Mouse (Mus musculus) midbrain, postnatal 0 days (tissue): ENCODE results near the gene Rcor1. TPM values are rescaled to one million over a fixed set of nuclear protein-coding genes. Genes with fewer than 3 reads are reported as not detected.

Experiments used
- ATAC-seq: fragments of 200-750 bp; cut with Nextera tagmentation; 2 replicates; pipeline ENCODE4 v1.8.0; 2017; ENCODE audit warnings: moderate number of reproducible peaks, mild to moderate bottlenecking, moderate TSS enrichment, moderate library complexity; ENCODE audit not compliant: low FRiP score
- DNase-seq: peaks from one replicate; pipeline ENCODE4 v3.0.0-alpha.2; 2015; ENCODE audit warnings: low spot score
- H3K27ac ChIP-seq: fragments of 300-500 bp; sonication (generic); 2 replicates; pipeline ENCODE4 v1.5.1; 2014; ENCODE audit warnings: low read depth, mild to moderate bottlenecking, low read length, mixed read lengths
- H3K27me3 ChIP-seq: fragments of 300-500 bp; sonication (generic); 2 replicates; pipeline ENCODE4 v1.6.1; 2014; ENCODE audit warnings: low read length, control low read depth, mixed read lengths; ENCODE audit not compliant: insufficient read depth
- H3K36me3 ChIP-seq: fragments of 300-500 bp; sonication (generic); 2 replicates; pipeline ENCODE4 v1.6.1; 2014; ENCODE audit warnings: low read length, control low read depth, mixed read lengths; ENCODE audit not compliant: insufficient read depth
- H3K4me1 ChIP-seq: fragments of 300-500 bp; sonication (generic); 2 replicates; pipeline ENCODE4 v1.6.1; 2014; ENCODE audit warnings: mild to moderate bottlenecking, control low read depth, antibody characterized with exemption, low read length, mixed read lengths; ENCODE audit not compliant: insufficient read depth
- H3K4me2 ChIP-seq: fragments of 300-500 bp; sonication (generic); 2 replicates; pipeline ENCODE4 v1.6.1; 2014; ENCODE audit warnings: low read depth, mild to moderate bottlenecking, low read length, mixed read lengths; ENCODE audit not compliant: poor library complexity, severe bottlenecking
- H3K4me3 ChIP-seq: fragments of 300-500 bp; sonication (generic); 2 replicates; pipeline ENCODE4 v1.5.1; 2014; ENCODE audit warnings: low read depth, mild to moderate bottlenecking, low read length, moderate library complexity
- H3K9ac ChIP-seq: fragments of 300-500 bp; sonication (generic); replicated peaks from 2 replicates; pipeline ENCODE4 v1.6.1; 2014; ENCODE audit warnings: mild to moderate bottlenecking, low read length, moderate library complexity, mixed read lengths; ENCODE audit not compliant: poor library complexity, severe bottlenecking
- H3K9me3 ChIP-seq: fragments of 300-500 bp; sonication (generic); 2 replicates; pipeline ENCODE4 v1.6.1; 2016; ENCODE audit warnings: low read length, control low read depth
- CTCF ChIP-seq: IDR thresholded peaks from 2 replicates; pipeline ENCODE4 v1.5.1; 2016; ENCODE audit warnings: antibody characterized with exemption, mild to moderate bottlenecking
- WGBS: fragments of 180-500 bp; shearing (Covaris S2); extraction: QIAGEN DNeasy Blood & Tissue Kit; methylation state at CpG from one replicate; pipeline ENCODE4 v1.1.7; 2014; 5-methylcytosine and 5-hydroxymethylcytosine counted together
- polyA plus RNA-seq: library from polyadenylated mRNA; unstranded; fragments of >200 nt; fragmentation: Nextera tagmentation; extraction: Ambion mirVana; gene quantifications from 2 replicates; pipeline ENCODE4 v1.2.1, GENCODE M21; 2015
- total RNA-seq: library from RNA; depleted of rRNA; stranded (reverse); fragments of >200 nt; gene quantifications from 2 replicates; pipeline ENCODE4 v1.2.3, GENCODE M21; 2014; rRNA removed

Gene Rcor1
- 11.3 and 14.9 TPM in 2 replicates for total RNA-seq
- polyA plus RNA-seq: 2.5 and 2.7 TPM in 2 replicates

DNA sequence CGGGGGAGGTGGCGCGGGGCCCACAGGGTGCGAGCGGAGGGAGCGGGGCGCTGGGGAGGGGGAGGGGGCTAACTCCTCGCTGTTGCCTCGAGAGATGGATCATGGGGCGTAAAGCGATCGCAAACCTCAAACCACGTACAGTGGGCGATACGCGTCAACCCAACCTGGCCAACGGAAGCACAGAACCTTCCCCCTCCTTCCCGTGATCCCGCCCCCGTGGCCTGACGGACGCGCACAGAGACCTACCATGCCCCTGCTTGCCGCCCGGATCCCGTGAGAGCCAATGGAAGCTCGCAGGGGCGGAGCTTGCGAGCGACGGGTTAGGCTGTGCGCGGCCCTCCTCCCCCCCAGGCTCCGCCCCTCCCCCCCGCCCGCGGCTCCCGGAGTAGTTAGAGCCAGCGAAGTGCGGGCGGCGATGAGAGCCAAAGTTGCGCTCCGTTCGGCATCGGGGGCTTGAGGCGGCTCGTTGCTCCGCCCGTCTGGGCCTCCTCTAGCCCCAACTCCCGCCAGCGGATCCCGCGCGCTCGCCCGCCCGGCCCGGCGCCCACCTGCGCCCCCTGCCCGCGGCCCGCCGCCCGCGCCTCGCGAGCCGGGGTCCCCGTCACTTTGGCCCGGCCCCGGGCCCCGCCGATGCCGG, at the start of gene Rcor1:
TSS of gene Rcor1 (plus strand) at position 376 of the 637 bp plus-strand sequence.
- Histone ChIP-seq H3K9me3 (no peaks in the 10 kb centered on the region), H3K4me1 (no peaks in the 10 kb centered on the region; the same call in 1 of the 2 replicates), H3K27ac (peak within 1 kb of the TSS; percentile 89), H3K36me3 (no peaks in the 10 kb centered on the region), H3K4me3 (peak within 1 kb of the TSS; percentile 96), H3K9ac (peak within 1 kb of the TSS; percentile 67), H3K4me2 (peak within 1 kb of the TSS; percentile 98), H3K27me3 (no peaks in the 10 kb centered on the region)
- ATAC-seq (peak; percentile 97), DNase-seq (peak; percentile 99)
- under 1% methylated on average over 23 of the region's 76 CpGs for WGBS
- no peak for TF ChIP-seq CTCF

DNA sequence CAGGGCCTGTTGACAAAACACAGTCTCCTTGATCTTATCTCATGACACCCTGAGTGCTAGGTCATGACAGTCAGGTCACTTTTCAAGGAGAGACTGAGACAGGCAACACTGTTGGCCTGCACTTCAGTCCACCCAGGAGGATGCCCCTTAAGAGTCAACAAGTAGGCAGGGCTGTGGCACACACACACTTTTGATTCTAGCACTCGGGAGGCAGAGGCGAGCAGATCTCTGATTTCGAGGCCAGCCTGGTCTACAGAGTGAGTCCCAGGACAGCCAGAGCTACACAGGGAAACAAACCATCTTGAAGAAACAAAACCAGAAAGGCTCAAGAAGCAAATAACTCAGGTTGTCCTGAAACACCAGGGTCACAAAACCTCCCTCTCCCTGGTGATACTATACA, 49.7 kb upstream of the Rcor1 start:
- ATAC-seq: no peak
- no peak for TF ChIP-seq CTCF
- 85% methylated on average over 3 of the region's 3 CpGs for WGBS
- H3K4me3 ChIP-seq: no peak overlapping the region
- H3K36me3 ChIP-seq: no peaks in the 10 kb centered on the region
- H3K4me1 ChIP-seq: no peaks in the 10 kb centered on the region
- no peak overlapping the region for H3K4me2 ChIP-seq
- H3K9ac ChIP-seq: no peak overlapping the region
- H3K9me3 ChIP-seq: no peaks in the 10 kb centered on the region
- DNase-seq: no peak
- H3K27ac ChIP-seq: no peak overlapping the region
- no peaks in the 10 kb centered on the region for H3K27me3 ChIP-seq

DNA sequence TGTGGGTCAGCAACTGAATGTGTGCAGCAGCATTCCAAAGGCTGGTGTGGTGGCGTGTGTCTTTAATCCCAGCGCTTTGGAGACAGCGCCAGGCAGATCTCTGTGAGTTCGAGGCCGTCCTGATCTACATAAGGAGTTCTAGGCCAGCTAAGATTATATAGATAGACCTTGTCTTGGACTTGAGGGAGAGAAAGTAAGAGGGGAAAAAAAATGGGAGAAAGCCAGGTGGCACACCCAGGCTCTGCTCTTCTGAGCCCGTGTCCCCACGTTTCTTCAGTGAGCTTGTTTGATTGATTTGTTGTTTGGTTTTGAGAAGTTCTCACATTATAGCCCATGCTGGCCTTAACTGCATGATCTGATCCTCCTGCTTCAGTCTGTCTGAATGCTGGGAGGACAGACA, 48.7 kb upstream of the Rcor1 start:
- no peak overlapping the region for H3K9ac ChIP-seq
- 93% methylated on average over 7 of the region's 7 CpGs for WGBS
- no peak for TF ChIP-seq CTCF
- DNase-seq (no peak), ATAC-seq (no peak)
- no peaks in the 10 kb centered on the region for H3K4me1 ChIP-seq
- no peak overlapping the region for H3K27ac ChIP-seq
- H3K36me3 ChIP-seq: no peaks in the 10 kb centered on the region
- H3K4me2 ChIP-seq: no peak overlapping the region
- no peaks in the 10 kb centered on the region for H3K27me3 ChIP-seq
- no peak overlapping the region for H3K4me3 ChIP-seq
- no peaks in the 10 kb centered on the region for H3K9me3 ChIP-seq

DNA sequence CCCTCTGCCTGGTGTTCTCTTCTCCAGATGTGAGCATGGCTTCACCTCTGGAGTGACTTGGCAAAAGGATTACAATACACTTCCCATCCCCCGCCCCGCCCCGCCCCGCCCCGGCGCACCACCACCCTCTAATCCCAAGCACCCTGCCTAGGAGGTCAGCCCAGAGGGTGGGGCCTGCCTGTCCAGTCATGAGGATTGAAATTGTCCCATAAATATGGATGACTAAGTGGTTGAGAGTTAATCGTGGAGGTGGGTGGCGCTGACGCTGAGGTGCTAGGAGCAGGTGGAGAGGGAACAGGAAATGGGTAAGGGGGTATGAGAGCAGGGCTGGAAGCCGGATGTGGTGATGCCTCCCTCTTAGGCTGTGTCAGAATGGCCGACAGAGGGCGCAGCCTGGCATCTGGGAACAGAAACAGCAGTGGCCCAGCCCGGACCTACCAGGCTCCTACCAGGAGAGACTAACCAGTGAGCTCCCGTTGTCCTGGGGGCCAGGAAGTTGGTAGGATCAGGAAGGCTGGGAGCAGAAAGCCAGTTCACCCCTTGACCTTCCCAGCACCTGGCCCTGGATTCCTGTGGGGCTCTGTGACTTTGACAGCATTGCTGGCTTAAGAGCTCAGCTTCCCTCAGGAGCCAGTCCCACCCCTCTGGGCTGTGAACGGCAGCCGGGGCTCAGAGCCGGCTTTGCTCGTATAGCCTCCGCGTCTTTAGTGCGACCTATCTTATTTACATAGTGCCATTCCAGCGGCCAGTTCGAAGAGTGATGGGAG, 47.6 kb upstream of the Rcor1 start:
- TF ChIP-seq CTCF: peak; percentile 74

DNA sequence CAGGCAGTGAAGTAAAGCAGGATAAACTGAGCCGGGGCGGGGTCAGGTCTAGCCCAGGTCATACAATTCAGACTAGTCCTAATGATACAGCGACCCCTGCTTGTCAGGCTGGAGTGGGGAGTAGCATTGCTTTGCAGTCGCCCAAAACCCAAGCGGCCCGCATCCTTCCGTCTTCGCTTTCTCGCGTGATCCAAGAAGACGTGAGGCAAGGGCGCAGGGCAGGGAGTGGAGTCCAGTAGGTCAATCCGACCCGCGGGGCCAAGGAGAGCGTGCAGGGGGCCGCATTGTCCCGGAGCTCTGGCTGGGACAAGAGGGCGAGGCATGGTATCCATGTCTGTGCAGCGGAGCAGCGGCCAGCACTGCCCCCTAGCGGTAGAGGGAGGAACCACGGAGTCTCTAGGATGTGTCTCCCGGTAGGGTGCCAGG, 47.0 kb upstream of the Rcor1 start:
- no peaks in the 10 kb centered on the region for H3K36me3 ChIP-seq
- under 1% methylated on average over 24 of the region's 24 CpGs for WGBS
- ATAC-seq (peak; percentile 82), DNase-seq (peak; percentile 88)
- no peaks in the 10 kb centered on the region for H3K9me3 ChIP-seq
- H3K27ac ChIP-seq: peak overlapping the region; percentile 38; the same call in 1 of the 2 replicates
- peak overlapping the region; percentile 60 for H3K4me2 ChIP-seq
- peak; percentile 97 for TF ChIP-seq CTCF
- H3K4me3 ChIP-seq: peak overlapping the region; percentile 38
- peak overlapping the region; percentile 63 for H3K9ac ChIP-seq
- no peaks in the 10 kb centered on the region for H3K27me3 ChIP-seq
- no peaks in the 10 kb centered on the region for H3K4me1 ChIP-seq

More for the DNA sequence above, 47.6 kb upstream of the Rcor1 start:
- Histone ChIP-seq H3K4me2 (peak overlapping the region; percentile 60), H3K27ac (peak overlapping the region; percentile 38; the same call in 1 of the 2 replicates), H3K36me3 (no peaks in the 10 kb centered on the region), H3K4me1 (no peaks in the 10 kb centered on the region), H3K27me3 (no peaks in the 10 kb centered on the region), H3K9me3 (no peaks in the 10 kb centered on the region), H3K4me3 (peak overlapping the region; percentile 38), H3K9ac (peak overlapping the region; percentile 24; the same call in 1 of the 2 replicates)
- 3% methylated on average over 23 of the region's 23 CpGs for WGBS
- ATAC-seq (peak; percentile 87), DNase-seq (peak; percentile 84)

DNA sequence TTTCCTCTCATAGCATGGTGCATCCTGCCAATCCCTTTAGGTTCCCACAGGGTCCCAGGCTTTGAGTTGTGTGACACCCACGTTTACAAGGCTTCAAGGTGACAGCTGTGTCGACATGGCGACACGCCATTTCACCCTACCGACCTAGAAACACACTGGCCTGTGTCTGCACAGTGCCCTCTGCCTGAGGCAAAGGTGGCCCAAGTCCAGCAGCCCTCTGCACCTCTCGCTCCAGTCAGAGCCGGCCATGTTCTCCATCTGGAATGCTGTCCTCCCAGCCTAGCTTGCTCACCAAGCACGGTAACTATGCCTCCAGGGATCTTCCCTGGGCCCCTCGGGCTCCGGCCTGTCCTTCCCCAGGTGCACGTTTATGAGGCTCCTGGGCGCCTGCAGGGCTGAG, 46.4 kb upstream of the Rcor1 start:
- peak overlapping the region; percentile 38 for H3K4me3 ChIP-seq
- 0 out of 2 replicates have a peak overlapping the region, but pooled peaks have one; percentile 63 for H3K9ac ChIP-seq
- H3K4me1 ChIP-seq: no peaks in the 10 kb centered on the region
- H3K36me3 ChIP-seq: no peaks in the 10 kb centered on the region
- DNase-seq: no peak
- no peaks in the 10 kb centered on the region for H3K27me3 ChIP-seq
- TF ChIP-seq CTCF: no peak
- no peak overlapping the region for H3K27ac ChIP-seq
- H3K9me3 ChIP-seq: no peaks in the 10 kb centered on the region
- peak overlapping the region; percentile 60 for H3K4me2 ChIP-seq
- no peak for ATAC-seq
- 82% methylated on average over 12 of the region's 12 CpGs for whole genome bisulfite sequencing
